Mouse (Mus musculus) cortical plate, adult 2 months (tissue): Measurements from ENCODE around the gene Slfn8. TPM values are rescaled to one million over a fixed set of nuclear protein-coding genes. Genes with fewer than 3 reads are reported as not detected.

Experiments
- H3K27ac ChIP-seq: fragments of 200-500 bp; 2 replicates; pipeline ENCODE4 v1.5.1; 2012; ENCODE audit warnings: low read length, control low read depth, inconsistent platforms; ENCODE audit not compliant: insufficient read depth
- H3K4me1 ChIP-seq: fragments of 200-500 bp; 2 replicates; pipeline ENCODE4 v1.6.1; 2011; ENCODE audit warnings: low read length; ENCODE audit not compliant: control insufficient read depth, insufficient read depth
- H3K4me3 ChIP-seq: fragments of 200-500 bp; 2 replicates; pipeline ENCODE4 v1.5.1; 2011; ENCODE audit warnings: mild to moderate bottlenecking, low read length, control low read depth; ENCODE audit not compliant: insufficient read depth
- CTCF ChIP-seq: fragments of 200-500 bp; IDR thresholded peaks from 2 replicates; pipeline ENCODE4 v1.5.1; 2011; ENCODE audit warnings: mild to moderate bottlenecking, control low read depth, low read length; ENCODE audit not compliant: insufficient read depth; ENCODE audit errors: extremely low read depth
- POLR2A ChIP-seq: fragments of 200-500 bp; IDR thresholded peaks from 2 replicates; pipeline ENCODE4 v1.6.1; 2011; ENCODE audit warnings: mild to moderate bottlenecking, low read length, control low read depth; ENCODE audit not compliant: insufficient read depth; ENCODE audit errors: extremely low read depth
- polyA plus RNA-seq: library from polyadenylated mRNA; depleted of rRNA; stranded (reverse); fragments of >200 nt; gene quantifications from 2 replicates; pipeline ENCODE4 v1.2.3, GENCODE M21; 2012; rRNA removed

Gene Slfn8
- polyA plus RNA-seq, 1 experiment: 0.96 TPM

GRCm38 (mm10) chr11:82970712-82971589 lies 49.7 kb downstream of the Slfn8 start:
- no peak overlapping the region for H3K27ac ChIP-seq
- H3K4me3 ChIP-seq: no peak overlapping the region
- TF ChIP-seq POLR2A (no peak), CTCF (0 out of 2 replicates have a peak, but pooled peaks have one; percentile 10)
- H3K4me1 ChIP-seq: no peaks in the 10 kb centered on the region

- Histone ChIP-seq H3K4me3 (no peak overlapping the region), H3K27ac (no peak overlapping the region), H3K4me1 (no peaks in the 10 kb centered on the region)
- no peak for TF ChIP-seq CTCF
- TF ChIP-seq POLR2A: no peak
Observed at GRCm38 (mm10) chr11:82962215-82962614, 58.4 kb downstream of the Slfn8 start.

- Histone ChIP-seq H3K27ac (no peak overlapping the region), H3K4me3 (no peak overlapping the region), H3K4me1 (no peaks in the 10 kb centered on the region)
- TF ChIP-seq POLR2A: no peak
- no peak for TF ChIP-seq CTCF
Observed at GRCm38 (mm10) chr11:82961743-82962142, 58.9 kb downstream of the Slfn8 start.

- H3K4me1 ChIP-seq: no peaks in the 10 kb centered on the region
- TF ChIP-seq CTCF: peak; percentile 47
- TF ChIP-seq POLR2A: no peak
- H3K27ac ChIP-seq: no peak overlapping the region
- H3K4me3 ChIP-seq: no peak overlapping the region
Observed at GRCm38 (mm10) chr11:82959613-82960012, 61.0 kb downstream of the Slfn8 start.

- Histone ChIP-seq H3K27ac (no peak overlapping the region), H3K4me1 (no peaks in the 10 kb centered on the region), H3K4me3 (no peak overlapping the region)
- TF ChIP-seq POLR2A: no peak
- no peak for TF ChIP-seq CTCF
Observed at GRCm38 (mm10) chr11:82956925-82957324, 63.7 kb downstream of the Slfn8 start.

- H3K4me3 ChIP-seq: no peak overlapping the region
- TF ChIP-seq CTCF (no peak), POLR2A (no peak)
Observed at GRCm38 (mm10) chr11:82954631-82955030, 66.0 kb downstream of the Slfn8 start.

GRCm38 (mm10) chr11:82952612-82953542 lies 67.7 kb downstream of the Slfn8 start:
- Histone ChIP-seq H3K27ac (no peak overlapping the region), H3K4me3 (peak overlapping the region; percentile 8; the same call in 1 of the 2 replicates), H3K4me1 (no peaks in the 10 kb centered on the region)
- TF ChIP-seq CTCF (no peak), POLR2A (no peak)

More at GRCm38 (mm10) chr11:82954631-82955030, 66.0 kb downstream of the Slfn8 start:
- Histone ChIP-seq H3K4me1 (no peaks in the 10 kb centered on the region), H3K27ac (no peak overlapping the region)

Other genes starting within 250 kb of the Slfn8 start
- 24.9 and 25.2 TPM in 2 replicates for gene Lig3, start 239.7 kb downstream of the Slfn8 start, polyA plus RNA-seq
- 11.1 and 12.7 TPM in 2 replicates for gene Rffl, start 149.6 kb downstream of the Slfn8 start, polyA plus RNA-seq
- 16.1 and 16.6 TPM in 2 replicates for gene Rad51d, start 130.2 kb downstream of the Slfn8 start, polyA plus RNA-seq
- gene Fndc8, start 128.7 kb downstream of the Slfn8 start, polyA plus RNA-seq: not detected in 2 replicates
- 36.8 and 39.6 TPM in 2 replicates for gene Nle1, start 112.4 kb downstream of the Slfn8 start, polyA plus RNA-seq
- 2.0 and 2.7 TPM in 2 replicates for gene Unc45b, start 110.3 kb downstream of the Slfn8 start, polyA plus RNA-seq
- gene Slfn5, start 69.5 kb downstream of the Slfn8 start, polyA plus RNA-seq: 4.3 TPM in 2 replicates
- 0.17 and 0.25 TPM in 2 replicates for gene Slfn9, start 29.0 kb downstream of the Slfn8 start, polyA plus RNA-seq
- gene Slfn2, start 44.3 kb upstream of the Slfn8 start, polyA plus RNA-seq: 1.7 and 2.5 TPM in 2 replicates
- 0.04 and 0.09 TPM in 2 replicates for gene Slfn1, start 96.0 kb upstream of the Slfn8 start, polyA plus RNA-seq
- gene Slfn4, start 154.4 kb upstream of the Slfn8 start, polyA plus RNA-seq: 0.06 TPM in 2 replicates
- 0.46 and 0.74 TPM in 2 replicates for gene Slfn3, start 170.5 kb upstream of the Slfn8 start, polyA plus RNA-seq